Mouse (Mus musculus) heart, embryonic 13.5 days (tissue): ENCODE measurements around the gene Traf6. TPM values are rescaled to one million over a fixed set of nuclear protein-coding genes. Genes with fewer than 3 reads are reported as not detected.

Source experiments
- ATAC-seq: fragments of 200-750 bp; cut with Nextera tagmentation; 2 replicates; pipeline ENCODE4 v1.8.0; 2017; ENCODE audit warnings: moderate TSS enrichment; ENCODE audit not compliant: insufficient number of reproducible peaks, low FRiP score, low TSS enrichment; ENCODE audit errors: extremely low read depth
- H3K27ac ChIP-seq: fragments of 300-500 bp; sonication (generic); replicated peaks from 2 replicates; pipeline ENCODE4 v1.5.1; 2015; ENCODE audit warnings: moderate library complexity, mild to moderate bottlenecking, inconsistent platforms
- H3K27me3 ChIP-seq: fragments of 300-500 bp; sonication (generic); replicated peaks from 2 replicates; pipeline ENCODE4 v1.6.1; 2015; ENCODE audit warnings: mild to moderate bottlenecking, inconsistent platforms
- H3K36me3 ChIP-seq: fragments of 300-500 bp; sonication (generic); 2 replicates; pipeline ENCODE4 v1.6.1; 2015; ENCODE audit warnings: mild to moderate bottlenecking, inconsistent platforms
- H3K4me1 ChIP-seq: fragments of 300-500 bp; sonication (generic); 2 replicates; pipeline ENCODE4 v1.6.1; 2015; ENCODE audit warnings: inconsistent platforms
- H3K4me2 ChIP-seq: fragments of 300-500 bp; sonication (generic); 2 replicates; pipeline ENCODE4 v1.6.1; 2015; ENCODE audit warnings: inconsistent platforms, mild to moderate bottlenecking, moderate library complexity
- H3K4me3 ChIP-seq: fragments of 300-500 bp; sonication (generic); 2 replicates; pipeline ENCODE4 v1.5.1; 2015; ENCODE audit warnings: moderate library complexity, mild to moderate bottlenecking, inconsistent platforms
- H3K9ac ChIP-seq: fragments of 300-500 bp; sonication (generic); 2 replicates; pipeline ENCODE4 v1.6.1; 2015; ENCODE audit warnings: inconsistent platforms, mild to moderate bottlenecking, moderate library complexity
- H3K9me3 ChIP-seq: fragments of 300-500 bp; sonication (generic); 2 replicates; pipeline ENCODE4 v1.6.1; 2016; ENCODE audit warnings: inconsistent platforms
- WGBS: fragments of 180-500 bp; shearing (Covaris S2); methylation state at CpG from one replicate; pipeline ENCODE4 v1.1.7; 2015; ENCODE audit warnings: mixed read lengths; 5-methylcytosine and 5-hydroxymethylcytosine counted together
- polyA plus RNA-seq: library from polyadenylated mRNA; unstranded; fragments of >200 nt; fragmentation: Nextera tagmentation; extraction: Ambion mirVana; gene quantifications from 2 replicates; pipeline ENCODE4 v1.2.1, GENCODE M21; 2015

The Traf6 gene
- polyA plus RNA-seq, result 4.6 and 4.8 TPM in 2 replicates

GRCm38 (mm10) chr2:101678236-101679021 lies at the start of gene Traf6:
Gene Traf6, plus strand, starts transcription at chr2:101678429.
- Histone ChIP-seq H3K36me3 (0 out of 2 replicates have a peak, but pooled peaks cover 4% of the 10 kb centered on the region), H3K27ac (peak within 1 kb of the TSS; percentile 2; the same call in 1 of the 2 replicates), H3K4me2 (peak within 1 kb of the TSS; percentile 89), H3K9me3 (no peaks in the 10 kb centered on the region), H3K27me3 (peaks cover 26% of the 10 kb centered on the region), H3K9ac (peak within 1 kb of the TSS; percentile 94), H3K4me1 (peaks cover 7% of the 10 kb centered on the region), H3K4me3 (peak within 1 kb of the TSS; percentile 90)
- ATAC-seq, result peak; percentile 71
- under 1% methylated on average over 65 of the region's 68 CpGs for WGBS

GRCm38 (mm10) chr2:101638979-101639839 lies 39.0 kb upstream of the Traf6 start:
- H3K9me3 ChIP-seq, result no peaks in the 10 kb centered on the region
- H3K4me2 ChIP-seq, result no peak overlapping the region
- WGBS, result 62% methylated on average over 7 of the region's 7 CpGs
- H3K36me3 ChIP-seq, result no peaks in the 10 kb centered on the region
- no peak for ATAC-seq
- no peak overlapping the region for H3K27ac ChIP-seq
- H3K27me3 ChIP-seq, result peaks cover 6% of the 10 kb centered on the region
- H3K4me3 ChIP-seq, result no peak overlapping the region
- no peaks in the 10 kb centered on the region for H3K4me1 ChIP-seq
- H3K9ac ChIP-seq, result no peak overlapping the region

- no peak for ATAC-seq
Measured at GRCm38 (mm10) chr2:101639840-101640350, 38.3 kb upstream of the Traf6 start.

GRCm38 (mm10) chr2:101645841-101646240 lies 32.4 kb upstream of the Traf6 start:
- Histone ChIP-seq H3K4me3 (no peak overlapping the region), H3K4me1 (0 out of 2 replicates have a peak, but pooled peaks cover 3% of the 10 kb centered on the region), H3K36me3 (no peaks in the 10 kb centered on the region), H3K27ac (no peak overlapping the region), H3K9me3 (no peaks in the 10 kb centered on the region), H3K27me3 (no peaks in the 10 kb centered on the region; the same call in 1 of the 2 replicates), H3K4me2 (no peak overlapping the region), H3K9ac (no peak overlapping the region)
- WGBS, result 84% methylated on average over 1 of the region's 1 CpGs
- no peak for ATAC-seq

More at GRCm38 (mm10) chr2:101639840-101640350, 38.3 kb upstream of the Traf6 start:
- Histone ChIP-seq H3K4me3 (no peak overlapping the region), H3K9ac (no peak overlapping the region), H3K27ac (no peak overlapping the region), H3K4me1 (no peaks in the 10 kb centered on the region), H3K36me3 (no peaks in the 10 kb centered on the region), H3K27me3 (no peaks in the 10 kb centered on the region), H3K9me3 (no peaks in the 10 kb centered on the region), H3K4me2 (no peak overlapping the region)
- 71% methylated on average over 3 of the region's 3 CpGs for WGBS

- Histone ChIP-seq H3K27me3 (no peaks in the 10 kb centered on the region; the same call in 1 of the 2 replicates), H3K4me3 (no peak overlapping the region), H3K9me3 (no peaks in the 10 kb centered on the region), H3K4me1 (0 out of 2 replicates have a peak, but pooled peaks cover 3% of the 10 kb centered on the region), H3K27ac (no peak overlapping the region), H3K9ac (no peak overlapping the region), H3K4me2 (no peak overlapping the region), H3K36me3 (no peaks in the 10 kb centered on the region)
- 69% methylated on average over 2 of the region's 2 CpGs for WGBS
- no peak for ATAC-seq
Measured at GRCm38 (mm10) chr2:101648361-101648760, 29.9 kb upstream of the Traf6 start.

GRCm38 (mm10) chr2:101649114-101649671 lies 29.0 kb upstream of the Traf6 start, which contains the start of the genes Rag1 and B230118H07Rik:
Gene Rag1, minus strand, starts transcription at chr2:101649501.
Gene B230118H07Rik, minus strand, starts transcription at chr2:101649532.
- Histone ChIP-seq H3K4me3 (no peak within 1 kb of the TSS), H3K27ac (no peak within 1 kb of the TSS), H3K4me1 (0 out of 2 replicates have a peak, but pooled peaks cover 3% of the 10 kb centered on the region), H3K9ac (no peak within 1 kb of the TSS), H3K27me3 (peaks cover under 1% of the 10 kb centered on the region; the same call in 1 of the 2 replicates), H3K9me3 (no peaks in the 10 kb centered on the region), H3K4me2 (peak within 1 kb of the TSS; percentile 24; the same call in 1 of the 2 replicates), H3K36me3 (no peaks in the 10 kb centered on the region)
- WGBS, result 34% methylated on average over 8 of the region's 8 CpGs
- ATAC-seq, result no peak

- H3K9me3 ChIP-seq, result no peaks in the 10 kb centered on the region
- H3K27ac ChIP-seq, result no peak overlapping the region
- ATAC-seq, result no peak
- no peak overlapping the region for H3K4me2 ChIP-seq
- peaks cover 9% of the 10 kb centered on the region; the same call in 1 of the 2 replicates for H3K27me3 ChIP-seq
- H3K9ac ChIP-seq, result no peak overlapping the region
- H3K4me3 ChIP-seq, result no peak overlapping the region
- H3K36me3 ChIP-seq, result no peaks in the 10 kb centered on the region
- 0 out of 2 replicates have a peak, but pooled peaks cover 3% of the 10 kb centered on the region for H3K4me1 ChIP-seq
- WGBS, result 39% methylated on average over 1 of the region's 1 CpGs
Measured at GRCm38 (mm10) chr2:101650446-101650845, 27.8 kb upstream of the Traf6 start.

GRCm38 (mm10) chr2:101652204-101652920 lies 25.9 kb upstream of the Traf6 start:
- Histone ChIP-seq H3K4me1 (0 out of 2 replicates have a peak, but pooled peaks cover 3% of the 10 kb centered on the region), H3K27me3 (peaks cover 12% of the 10 kb centered on the region), H3K9me3 (no peaks in the 10 kb centered on the region), H3K4me2 (peak overlapping the region; percentile 76), H3K27ac (no peak overlapping the region), H3K4me3 (peak overlapping the region; percentile 47), H3K9ac (peak overlapping the region; percentile 67), H3K36me3 (no peaks in the 10 kb centered on the region)
- ATAC-seq, result no peak
- 33% methylated on average over 14 of the region's 14 CpGs for WGBS

- Histone ChIP-seq H3K4me2 (peak overlapping the region; percentile 76), H3K27ac (no peak overlapping the region), H3K9me3 (no peaks in the 10 kb centered on the region), H3K9ac (peak overlapping the region; percentile 67), H3K36me3 (no peaks in the 10 kb centered on the region), H3K4me3 (peak overlapping the region; percentile 47), H3K4me1 (0 out of 2 replicates have a peak, but pooled peaks cover 3% of the 10 kb centered on the region), H3K27me3 (peaks cover 12% of the 10 kb centered on the region)
- 18% methylated on average over 14 of the region's 14 CpGs for WGBS
- ATAC-seq, result no peak
Measured at GRCm38 (mm10) chr2:101652921-101653597, 25.2 kb upstream of the Traf6 start.

- Histone ChIP-seq H3K4me2 (no peak overlapping the region), H3K36me3 (no peaks in the 10 kb centered on the region), H3K9ac (no peak overlapping the region), H3K9me3 (no peaks in the 10 kb centered on the region), H3K4me3 (no peak overlapping the region), H3K27me3 (peaks cover 1% of the 10 kb centered on the region), H3K27ac (no peak overlapping the region), H3K4me1 (no peaks in the 10 kb centered on the region)
- WGBS, result 59% methylated on average over 2 of the region's 2 CpGs
- ATAC-seq, result no peak
Measured at GRCm38 (mm10) chr2:101660536-101660935, 17.7 kb upstream of the Traf6 start.
